Mouse (Mus musculus) MEL (cell line): ENCODE data around the gene Aldh4a1.

Source experiments
- CTCF ChIP-seq, 3 experiments: IDR thresholded peaks in 2 of 3; conservative IDR thresholded peaks in 1 of 3; 2 replicates each; pipeline ENCODE4 v1.5.1; 2011 to 2012; ENCODE audit warnings: low read length in 3 of 3, low read depth in 2 of 3, mild to moderate bottlenecking in 2 of 3, improper control_type of control experiment in 1 of 3, inconsistent platforms in 1 of 3, mixed read lengths in 1 of 3, moderate library complexity in 1 of 3; ENCODE audit not compliant: control insufficient read depth in 1 of 3, insufficient read depth in 1 of 3, poor library complexity in 1 of 3, severe bottlenecking in 1 of 3
- GATA1 ChIP-seq: IDR thresholded peaks from 2 replicates; pipeline ENCODE4 v1.6.1; 2011; ENCODE audit warnings: low read depth, low read length, improper control_type of control experiment
- JUND ChIP-seq: IDR thresholded peaks from 2 replicates; pipeline ENCODE4 v1.6.1; 2011; ENCODE audit warnings: low read depth, mild to moderate bottlenecking, improper control_type of control experiment, low read length
- MAX ChIP-seq: IDR thresholded peaks from 2 replicates; pipeline ENCODE4 v1.6.1; 2011; ENCODE audit warnings: low read length, improper control_type of control experiment
- MXI1 ChIP-seq: IDR thresholded peaks from 2 replicates; pipeline ENCODE4 v1.6.1; 2011; ENCODE audit warnings: mild to moderate bottlenecking, low read depth, low read length, improper control_type of control experiment
- NELFE ChIP-seq: IDR thresholded peaks from 2 replicates; pipeline ENCODE4 v1.6.1; 2011; ENCODE audit warnings: low read depth, low read length, improper control_type of control experiment
- POLR2A ChIP-seq, 2 experiments: IDR thresholded peaks; 2 replicates each; pipeline ENCODE4 v1.6.1; 2011 to 2012; ENCODE audit warnings: low read length in 2 of 2, mild to moderate bottlenecking in 2 of 2, control low read depth in 1 of 2, improper control_type of control experiment in 1 of 2, low read depth in 1 of 2, moderate library complexity in 1 of 2; ENCODE audit not compliant: control insufficient read depth in 1 of 2, insufficient read depth in 1 of 2, poor library complexity in 1 of 2
- SIN3A ChIP-seq: IDR thresholded peaks from 2 replicates; pipeline ENCODE4 v1.6.1; 2012; ENCODE audit warnings: low read length, improper control_type of control experiment, inconsistent platforms
- SMC3 ChIP-seq: IDR thresholded peaks from 2 replicates; pipeline ENCODE4 v1.6.1; 2011; ENCODE audit warnings: low read depth, low read length, improper control_type of control experiment
- USF1 ChIP-seq: IDR thresholded peaks from 2 replicates; pipeline ENCODE4 v1.6.1; 2014; ENCODE audit warnings: low read depth, mild to moderate bottlenecking, inconsistent platforms, low read length, improper control_type of control experiment, moderate library complexity
- ZMIZ1 ChIP-seq: IDR thresholded peaks from 2 replicates; pipeline ENCODE4 v1.6.1; 2012; ENCODE audit warnings: low read depth, mild to moderate bottlenecking, inconsistent platforms, low read length, improper control_type of control experiment, moderate library complexity

DNA sequence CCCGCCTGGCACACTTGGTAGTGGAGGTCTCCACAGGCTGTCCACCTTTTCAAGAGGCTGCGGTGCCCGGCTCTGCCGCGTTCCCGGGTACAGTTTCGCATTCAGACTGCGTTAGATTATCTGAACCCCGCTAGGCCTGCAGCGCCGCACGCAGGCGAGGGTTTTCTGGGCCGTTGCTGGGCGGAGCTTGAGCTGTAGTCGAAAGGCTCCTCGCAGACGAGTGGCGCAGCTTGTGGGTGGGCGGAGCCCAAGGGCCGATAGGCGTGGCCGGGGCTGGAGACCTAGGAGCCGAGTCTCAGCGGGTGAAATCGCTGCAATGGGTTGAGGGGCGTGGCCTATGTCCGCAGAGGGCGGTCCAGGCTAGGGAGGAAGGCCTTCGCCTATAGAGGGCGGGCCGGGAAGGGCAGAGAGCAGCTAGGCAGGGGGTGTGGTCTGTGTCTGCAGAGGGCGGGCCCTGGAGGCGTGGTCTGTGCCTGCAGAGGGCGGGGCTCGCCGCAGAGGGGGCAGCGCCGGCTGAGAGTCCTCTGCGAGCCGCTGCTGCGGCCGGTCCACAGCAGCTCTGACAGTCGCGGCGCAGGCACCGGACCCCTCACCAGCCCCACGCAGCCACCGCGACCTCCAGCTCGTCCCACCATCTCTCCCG, 48.4 kb upstream of the Aldh4a1 start:
- TF ChIP-seq JUND (no peak), ZMIZ1 (no peak), CTCF (IDR thresholded peaks at IDR 0.05 in 2 of 3, conservative IDR thresholded peaks at IDR 0.05 in 1 of 3; ENCODE audit: control insufficient read depth in 1 of 3, insufficient read depth in 1 of 3, low read depth in 2 of 3, low read length in 3 of 3, poor library complexity in 1 of 3, severe bottlenecking in 1 of 3) (peak in 2 of 3 experiments; percentile 60 to 67; a peak in 5 of 6 replicates), MAX (peak; percentile 26; the same call in 1 of the 2 replicates), POLR2A (IDR thresholded peaks at IDR 0.05; ENCODE audit: control insufficient read depth in 1 of 2, insufficient read depth in 1 of 2, low read depth in 1 of 2, low read length in 2 of 2, poor library complexity in 1 of 2) (peak; percentile 42 to 43; a peak in 2 of 4 replicates), SMC3 (peak; percentile 23), NELFE (peak; percentile 46), MXI1 (peak; percentile 42), USF1 (no peak), SIN3A (peak; percentile 53; the same call in 1 of the 2 replicates), GATA1 (no peak)
